26 mouse cellular contexts compared by ENCODE assay signal in genomic region chr11:22138466-22138865, GRCm38 (mm10).
A peak's percentile ranks its signal among the peaks of the same experiment; 100 is the strongest.
DNase-seq lines count a peak whose midpoint lies in the region; ATAC-seq and TF ChIP-seq lines count a peak whose summit lies in the region.
"Had no signal": no experiment of that assay in that cellular context is flagged by ENCODE, and none has a peak within 500 bp of the region (broad histone marks: within the 10 kb centered on the region; RNA-seq: fewer than 3 reads in every experiment).

No protein-coding gene starts in this region.

- no peak overlapping the region for H3K9ac ChIP-seq in heart, postnatal 0 days (replicated peaks; ENCODE audit: low read depth, low read length)
- H3K9ac ChIP-seq in MEL (ENCODE audit: control insufficient read depth, low read depth, low read length, poor library complexity, severe bottlenecking): no peak overlapping the region
- H3K9ac ChIP-seq: embryonic facial prominence, embryonic 13.5 days; embryonic facial prominence, embryonic 15.5 days; forebrain, embryonic 12.5 days had no signal

- H3K9me3 ChIP-seq in heart, embryonic 10.5 days: no peaks in the 10 kb centered on the region
- H3K9me3 ChIP-seq in heart, postnatal 0 days (replicated peaks; ENCODE audit: control insufficient read depth, low read length): no peaks in the 10 kb centered on the region
- H3K9me3 ChIP-seq in MEL (replicated peaks; ENCODE audit: insufficient read depth, low read length): no peaks in the 10 kb centered on the region
- H3K9me3 ChIP-seq: embryonic facial prominence, embryonic 13.5 days; embryonic facial prominence, embryonic 15.5 days; forebrain, embryonic 10.5 days; forebrain, embryonic 12.5 days; G1E had no signal

- no peak for TF ChIP-seq POLR2A in MEL (IDR thresholded peaks at IDR 0.05; ENCODE audit: control insufficient read depth in 1 of 2, insufficient read depth in 1 of 2, low read depth in 1 of 2, low read length in 2 of 2, poor library complexity in 1 of 2)

- no peak overlapping the region for H3K4me2 ChIP-seq in heart, postnatal 0 days (ENCODE audit: low read depth, low read length)
- H3K4me2 ChIP-seq: embryonic facial prominence, embryonic 13.5 days; embryonic facial prominence, embryonic 15.5 days; forebrain, embryonic 12.5 days had no signal

- no peaks in the 10 kb centered on the region for H3K27me3 ChIP-seq in heart, embryonic 10.5 days (ENCODE audit: insufficient read depth, poor library complexity, severe bottlenecking)
- no peaks in the 10 kb centered on the region for H3K27me3 ChIP-seq in heart, postnatal 0 days (ENCODE audit: control insufficient read depth, insufficient read depth, low read length)
- H3K27me3 ChIP-seq in MEL (ENCODE audit: control insufficient read depth in 1 of 2, insufficient read depth in 2 of 2, low read length in 2 of 2): no peaks in the 10 kb centered on the region
- H3K27me3 ChIP-seq: embryonic facial prominence, embryonic 13.5 days; embryonic facial prominence, embryonic 15.5 days; forebrain, embryonic 12.5 days had no signal

- no peaks in the 10 kb centered on the region for H3K36me3 ChIP-seq in heart, embryonic 10.5 days
- peaks cover 18% of the 10 kb centered on the region for H3K36me3 ChIP-seq in heart, postnatal 0 days (replicated peaks; ENCODE audit: control insufficient read depth, insufficient read depth, low read length)
- H3K36me3 ChIP-seq in MEL (ENCODE audit: control insufficient read depth in 1 of 2, insufficient read depth in 2 of 2, low read length in 2 of 2): no peaks in the 10 kb centered on the region
- H3K36me3 ChIP-seq: forebrain, embryonic 10.5 days; forebrain, embryonic 12.5 days; G1E had no signal

- H3K4me3 ChIP-seq in heart, embryonic 10.5 days: no peak overlapping the region
- no peak overlapping the region for H3K4me3 ChIP-seq in heart, postnatal 0 days (ENCODE audit: low read depth, low read length)
- H3K4me3 ChIP-seq in MEL (ENCODE audit: control insufficient read depth in 1 of 2, insufficient read depth in 1 of 2, low read depth in 2 of 2, low read length in 2 of 2): no peak overlapping the region
- H3K4me3 ChIP-seq: embryonic facial prominence, embryonic 13.5 days; embryonic facial prominence, embryonic 15.5 days; erythroblast, embryonic 14.5 days; forebrain, embryonic 10.5 days; forebrain, embryonic 12.5 days had no signal

- TF ChIP-seq EP300 in heart, postnatal 0 days (IDR thresholded peaks at IDR 0.05; ENCODE audit: low read depth): no peak
- TF ChIP-seq EP300 in MEL (IDR thresholded peaks at IDR 0.05; ENCODE audit: low read depth in 1 of 2, low read length in 2 of 2): no peak

- peak overlapping the region; percentile 62; the same call in 1 of the 2 replicates for H3K27ac ChIP-seq in heart, embryonic 10.5 days
- H3K27ac ChIP-seq in heart, postnatal 0 days (ENCODE audit: low read depth): no peak overlapping the region
- H3K27ac ChIP-seq in MEL (ENCODE audit: control insufficient read depth, low read depth, low read length): no peak overlapping the region
- H3K27ac ChIP-seq: embryonic facial prominence, embryonic 13.5 days; embryonic facial prominence, embryonic 15.5 days; forebrain, embryonic 10.5 days; forebrain, embryonic 12.5 days had no signal

- no peak for DNase-seq in heart, embryonic 10.5 days (ENCODE audit: low spot score)
- DNase-seq in heart, adult 8-10 months (ENCODE audit: low spot score): no peak
- DNase-seq in heart, postnatal 0 days (ENCODE audit: low spot score): peak; percentile 54
- no peak for DNase-seq in heart, postnatal 36 days
- peak; percentile 22 for DNase-seq in heart, postnatal 4 days
- no peak for DNase-seq in heart, postnatal 25 days (ENCODE audit: low spot score)
- DNase-seq in MEL (ENCODE audit: low read depth, low spot score): peak; percentile 13
- no peak for DNase-seq in gastrocnemius, postnatal 4 days (ENCODE audit: low spot score in 2 of 2)
- DNase-seq: adrenal gland, adult 2 months; adrenal gland, postnatal 10 days; adrenal gland, postnatal 25 days; cerebellum, adult 11 months; cerebellum, adult 18-20 months; cerebellum, adult 8-10 months; cerebellum, adult 9-11 months; cerebellum, postnatal 14 days; cerebellum, postnatal 36 days; embryo, embryonic 11 days had no signal

- peaks cover 7% of the 10 kb centered on the region; the same call in 1 of the 2 replicates for H3K4me1 ChIP-seq in heart, embryonic 10.5 days
- H3K4me1 ChIP-seq in heart, postnatal 0 days (ENCODE audit: control insufficient read depth, insufficient read depth): 0 out of 2 replicates have a peak, but pooled peaks cover 3% of the 10 kb centered on the region
- no peaks in the 10 kb centered on the region for H3K4me1 ChIP-seq in MEL (ENCODE audit: control insufficient read depth in 1 of 2, insufficient read depth in 2 of 2, low read length in 2 of 2)
- H3K4me1 ChIP-seq: embryonic facial prominence, embryonic 13.5 days; embryonic facial prominence, embryonic 15.5 days; forebrain, embryonic 10.5 days; forebrain, embryonic 12.5 days had no signal

- intact Hi-C loops in heart, postnatal 36 days (cut with DNase I): no loop called here
- intact Hi-C loops in heart, postnatal 25 days (cut with DNase I): no loop called here

- no peaks in the 10 kb centered on the region for H3K79me2 ChIP-seq in MEL (ENCODE audit: control insufficient read depth, insufficient read depth, low read length, poor library complexity)

- TF ChIP-seq CTCF in heart, postnatal 0 days (IDR thresholded peaks at IDR 0.05; ENCODE audit: low read depth): no peak
- no peak for TF ChIP-seq CTCF in MEL (IDR thresholded peaks at IDR 0.05 in 2 of 3, conservative IDR thresholded peaks at IDR 0.05 in 1 of 3; ENCODE audit: control insufficient read depth in 1 of 3, insufficient read depth in 1 of 3, low read depth in 2 of 3, low read length in 3 of 3, poor library complexity in 1 of 3, severe bottlenecking in 1 of 3)

- TF ChIP-seq RAD21 in MEL (IDR thresholded peaks at IDR 0.05; ENCODE audit: low read depth, low read length): no peak

- peak; percentile 89 for ATAC-seq in heart, postnatal 0 days (ENCODE audit: insufficient read depth, low read depth)
- ATAC-seq: forebrain, embryonic 14.5 days; forebrain, embryonic 16.5 days had no signal

TF ChIP-seq in MEL, 35 proteins besides CTCF, POLR2A, EP300 and RAD21:
- peak; percentile 19; the same call in 1 of the 2 replicates for TF ChIP-seq ZNF384 (IDR thresholded peaks at IDR 0.05; ENCODE audit: low read depth, low read length)
- no peak for TF ChIP-seq SIN3A (IDR thresholded peaks at IDR 0.05; ENCODE audit: low read length)

Comparison
In these comparisons a context has a peak if more than half of its experiments do, and no peak if none do; other contexts are left out.
1. DNase-seq: peak in heart, postnatal 0 days (single experiment), heart, postnatal 4 days (single experiment) and MEL (single experiment); none in heart, embryonic 10.5 days (single experiment), heart, adult 8-10 months (single experiment), heart, postnatal 36 days (0 of 2), heart, postnatal 25 days (single experiment) and gastrocnemius, postnatal 4 days (0 of 2).